Mouse (Mus musculus) right cerebral cortex, adult 2 months (tissue): ENCODE data around the gene Plekha5.

Experiments used
- DNase-seq, 2 experiments: peaks; one replicate each; pipeline ENCODE4 v3.0.0; 2021 to 2022; ENCODE audit warnings: low spot score in 2 of 2

Plekha5 gene

DNA sequence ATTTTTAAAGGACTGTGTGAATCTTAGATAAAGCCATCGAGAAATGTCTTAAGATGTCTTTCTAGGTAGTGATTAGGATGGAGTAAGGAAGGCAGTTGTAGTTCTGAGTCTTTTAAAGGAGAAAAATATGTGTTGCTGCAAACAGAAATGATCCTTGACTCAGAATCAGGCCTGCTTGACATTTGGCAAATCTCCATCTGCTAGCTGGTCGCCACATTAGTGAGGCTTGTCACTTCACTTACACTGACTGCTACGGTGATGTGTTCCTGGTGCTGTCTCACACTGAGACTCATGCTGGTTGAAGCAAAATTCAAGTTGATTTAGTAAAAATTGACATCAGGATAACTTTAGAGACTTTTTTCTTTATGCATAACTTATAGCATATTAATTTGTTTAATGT, 32.0 kb downstream of the Plekha5 start:
- no peak for DNase-seq

GRCm38 (mm10) chr6:140456393-140457163, 32.7 kb downstream of the Plekha5 start:
- no peak for DNase-seq

DNA sequence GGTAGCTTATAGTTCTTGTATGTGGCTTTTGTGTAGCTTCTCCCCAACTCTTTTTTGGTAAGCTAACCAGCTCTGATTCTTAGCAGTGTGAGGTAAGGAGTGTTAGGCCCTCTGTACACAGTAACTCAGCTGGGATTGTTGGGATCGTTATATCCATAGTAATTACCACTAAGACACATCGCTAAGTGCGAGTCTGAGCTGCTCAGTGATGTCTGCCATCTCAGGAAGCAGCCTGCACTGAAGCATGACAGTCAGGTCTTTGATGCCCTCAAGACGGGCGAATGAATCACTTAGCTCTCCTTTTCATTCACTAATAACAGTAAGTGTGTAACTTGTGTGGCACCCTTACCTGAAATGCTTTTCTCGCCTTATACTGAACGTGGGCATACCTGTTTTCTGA, 36.5 kb downstream of the Plekha5 start:
- no peak for DNase-seq

DNA sequence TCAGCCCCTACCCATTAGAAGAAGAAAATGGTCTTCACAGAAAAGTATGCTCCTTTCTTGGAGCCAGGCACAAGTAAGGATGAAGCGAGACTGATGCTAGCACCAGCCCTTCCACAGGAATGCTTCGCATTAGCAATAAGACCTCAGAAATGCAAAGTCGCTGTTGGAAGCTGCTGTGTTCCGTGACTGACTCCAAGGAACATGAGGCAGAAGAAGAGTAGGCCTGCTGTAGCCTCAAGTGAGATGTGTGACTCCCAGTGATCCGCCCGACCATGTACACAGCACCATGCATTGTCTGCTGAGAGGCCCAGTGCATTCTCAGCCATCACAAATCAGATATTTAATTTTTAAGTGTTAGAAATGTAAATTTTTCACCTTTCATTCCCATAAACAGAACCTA, 41.0 kb downstream of the Plekha5 start:
- peak; percentile 38 to 52 for DNase-seq

DNA sequence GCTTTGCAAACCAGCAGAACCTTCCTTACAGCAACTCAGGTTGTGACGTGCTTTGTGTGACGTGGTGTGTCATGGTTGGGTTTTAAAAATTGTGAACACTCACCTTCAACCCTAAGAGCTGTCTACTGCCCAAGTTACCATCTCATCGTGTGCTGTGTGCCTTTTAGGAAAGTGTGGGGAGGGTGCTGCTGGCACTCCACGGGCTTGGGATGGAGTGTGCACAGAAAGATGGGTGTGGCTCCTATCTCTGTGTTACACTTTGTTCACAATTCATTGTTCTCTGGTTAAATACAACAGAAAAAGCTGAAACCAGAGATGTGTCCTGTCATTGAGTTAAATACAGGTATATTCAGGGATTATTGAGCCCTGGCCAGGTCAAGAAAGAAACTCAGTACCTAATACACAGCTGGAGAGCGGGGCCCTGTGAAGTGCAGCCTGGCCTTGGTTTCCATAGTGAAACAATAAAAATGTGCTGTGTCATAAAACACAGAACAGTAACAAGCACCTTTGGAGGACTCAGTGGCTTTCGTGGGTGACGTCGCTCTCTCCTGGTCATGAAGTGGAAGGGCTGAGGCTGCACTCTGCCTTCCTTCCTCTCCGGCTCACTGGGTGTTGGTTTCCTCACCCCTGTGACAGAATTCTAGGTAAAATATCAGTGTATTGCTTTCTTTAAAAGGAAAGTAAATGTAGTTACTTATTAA, 42.2 kb downstream of the Plekha5 start:
- no peak for DNase-seq

DNA sequence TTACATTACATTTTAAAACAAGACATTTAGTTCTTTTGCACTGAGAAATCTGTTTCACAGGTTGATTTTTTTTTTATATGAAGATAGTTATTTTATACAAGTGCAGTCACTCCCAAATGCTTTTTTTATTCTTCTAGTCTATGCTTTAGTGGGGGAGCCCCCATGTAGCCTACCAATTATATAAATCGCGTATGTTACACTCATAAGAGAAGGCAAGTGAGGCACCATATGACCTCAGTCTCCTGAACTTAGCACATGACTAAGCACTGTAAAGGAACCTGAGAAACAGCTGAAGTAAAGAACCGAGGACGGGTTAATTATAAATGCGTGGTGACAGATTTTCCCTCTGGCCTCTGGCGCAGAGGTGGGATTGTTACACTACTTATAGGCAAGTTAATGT, 43.0 kb downstream of the Plekha5 start:
- DNase-seq = peak in 1 of 2 experiments; percentile 42

- no peak for DNase-seq
Observed at GRCm38 (mm10) chr6:140467851-140468250, 44.0 kb downstream of the Plekha5 start.

- no peak for DNase-seq
Observed at GRCm38 (mm10) chr6:140469791-140470190, 45.9 kb downstream of the Plekha5 start.

DNA sequence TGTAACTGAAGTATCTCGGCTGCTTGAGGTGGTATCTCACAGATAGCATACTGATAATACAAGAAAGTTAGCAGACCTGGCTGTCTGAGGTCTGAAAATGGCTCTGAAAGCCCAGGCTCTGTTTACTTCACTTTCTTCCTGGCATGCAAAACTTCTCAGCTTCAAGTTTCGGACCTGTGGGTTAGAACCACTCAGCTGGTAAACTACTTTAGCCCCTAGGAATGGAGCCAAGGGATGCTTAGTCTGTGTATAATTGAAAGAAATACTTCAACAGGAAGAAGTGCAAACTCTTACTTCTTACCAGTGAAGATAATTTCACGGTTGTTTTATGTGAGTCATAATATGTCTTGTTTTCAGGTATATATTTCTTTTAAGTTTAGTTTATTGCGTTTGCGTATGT, 47.9 kb downstream of the Plekha5 start:
- no peak for DNase-seq

DNA sequence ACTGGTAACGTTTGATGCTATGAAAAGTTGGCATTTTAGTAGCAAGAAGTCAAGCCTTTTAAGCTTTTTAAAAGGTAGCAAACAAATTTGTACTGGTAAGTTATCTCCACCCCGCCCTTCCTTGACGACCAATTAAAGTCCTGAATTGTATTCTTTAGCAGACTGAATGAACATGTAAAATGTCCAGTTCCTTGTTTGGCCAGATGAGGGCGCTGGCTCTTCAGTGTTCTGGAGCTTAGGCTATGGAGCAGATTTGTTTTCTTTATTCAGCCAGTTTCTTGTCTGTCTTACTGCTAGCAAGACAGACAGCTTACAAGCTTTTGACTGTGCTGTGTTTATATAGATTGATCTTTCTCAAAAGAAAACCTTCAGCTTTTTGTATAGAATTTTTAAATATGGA, 48.5 kb downstream of the Plekha5 start:
- peak; percentile 77 to 88 for DNase-seq

DNA sequence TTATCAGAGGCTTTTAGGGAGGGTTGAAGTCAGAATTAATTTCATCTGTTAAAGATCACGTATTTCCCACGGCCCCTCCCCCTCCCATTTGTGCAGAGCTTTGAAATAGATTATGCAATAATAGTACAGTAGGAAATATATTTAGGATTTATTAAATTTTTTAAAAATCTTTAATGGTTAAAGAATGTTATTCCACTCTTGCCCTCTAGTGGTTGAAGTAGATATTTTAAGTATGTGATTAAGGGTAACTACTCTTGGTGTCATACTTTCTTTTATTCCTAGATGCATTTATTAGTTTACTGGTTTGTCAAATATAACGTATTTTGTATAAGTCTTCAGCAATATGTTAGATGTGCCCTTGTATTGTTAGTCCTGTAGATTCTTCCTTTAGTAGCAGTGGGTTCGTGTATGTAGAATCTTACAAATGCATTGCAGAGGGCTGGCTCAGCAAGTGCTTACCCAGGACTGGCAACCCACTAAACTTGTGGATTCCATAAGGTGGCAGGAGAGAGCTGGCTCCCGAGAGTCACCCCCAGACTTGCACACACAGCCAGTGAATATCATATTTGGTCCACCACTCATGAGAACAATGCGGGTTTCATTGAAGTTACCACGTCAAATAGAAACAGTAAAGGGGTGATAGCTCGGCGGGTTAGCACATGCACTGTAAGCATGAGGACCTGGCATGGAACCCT, 51.7 kb downstream of the Plekha5 start:
- no peak for DNase-seq

DNA sequence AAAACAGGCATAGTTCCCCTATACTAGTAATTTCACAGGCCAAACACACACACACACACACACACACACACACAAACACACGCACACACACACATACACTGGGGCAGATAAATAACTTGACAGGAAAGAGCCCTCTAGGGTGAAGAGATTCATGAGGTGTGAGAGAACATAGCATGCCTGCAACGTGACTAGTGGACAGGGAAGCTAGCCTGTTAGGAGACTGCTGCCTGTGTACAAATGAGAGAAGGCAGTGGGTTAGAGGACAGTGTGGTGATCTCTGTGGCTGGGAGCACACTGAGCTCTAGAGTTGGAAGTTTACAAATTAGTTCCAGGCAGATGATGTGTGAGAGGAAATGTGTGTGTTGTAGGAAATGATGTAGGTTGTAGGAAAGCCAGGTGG, 53.1 kb downstream of the Plekha5 start:
- no peak for DNase-seq

GRCm38 (mm10) chr6:140478031-140478430, 54.2 kb downstream of the Plekha5 start:
- DNase-seq = no peak

- peak; percentile 72 to 78 for DNase-seq
Observed at GRCm38 (mm10) chr6:140478943-140479342, 55.1 kb downstream of the Plekha5 start.

- no peak for DNase-seq
Observed at GRCm38 (mm10) chr6:140480425-140481081, 56.7 kb downstream of the Plekha5 start.

DNA sequence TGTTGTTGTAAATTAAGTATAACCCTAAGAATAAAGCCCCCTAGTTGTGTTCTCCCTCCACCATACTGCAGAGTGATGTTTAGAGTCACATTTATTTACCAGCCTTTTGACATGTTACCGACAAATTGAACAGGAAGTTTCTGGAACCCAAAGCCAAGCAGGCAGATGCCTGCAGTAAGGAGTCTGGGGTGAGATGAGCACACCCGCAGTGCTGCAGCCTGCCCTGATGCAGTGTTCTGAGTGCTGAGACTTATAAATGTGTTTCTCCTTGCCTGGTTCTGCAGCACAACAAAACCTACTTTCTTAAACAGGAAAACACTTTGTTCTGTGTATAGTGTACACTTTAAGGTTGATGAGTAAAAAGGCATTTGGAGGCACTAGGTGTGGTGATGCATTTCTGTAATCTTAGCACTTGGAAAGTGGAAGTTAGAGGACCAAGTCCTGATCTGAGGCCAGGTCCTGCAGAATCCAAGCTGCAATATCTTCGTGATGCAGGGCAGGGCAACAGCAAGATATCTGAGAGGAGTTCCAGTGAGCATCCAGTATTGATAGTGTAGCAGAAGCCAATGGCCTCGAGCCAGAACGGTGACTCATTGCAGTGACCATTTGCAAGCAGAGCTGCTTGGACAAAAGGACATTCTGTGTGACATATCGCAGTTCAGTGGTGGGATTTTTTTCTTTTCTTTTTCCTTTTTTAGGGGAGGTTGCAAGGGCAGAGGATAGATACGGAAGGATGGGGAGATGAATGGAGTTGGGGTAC, 58.0 kb downstream of the Plekha5 start:
- DNase-seq = peak; percentile 51 to 61

- no peak for DNase-seq
Observed at GRCm38 (mm10) chr6:140484170-140484569, 60.3 kb downstream of the Plekha5 start.

- DNase-seq = no peak
Observed at GRCm38 (mm10) chr6:140485636-140486035, 61.8 kb downstream of the Plekha5 start.

DNA sequence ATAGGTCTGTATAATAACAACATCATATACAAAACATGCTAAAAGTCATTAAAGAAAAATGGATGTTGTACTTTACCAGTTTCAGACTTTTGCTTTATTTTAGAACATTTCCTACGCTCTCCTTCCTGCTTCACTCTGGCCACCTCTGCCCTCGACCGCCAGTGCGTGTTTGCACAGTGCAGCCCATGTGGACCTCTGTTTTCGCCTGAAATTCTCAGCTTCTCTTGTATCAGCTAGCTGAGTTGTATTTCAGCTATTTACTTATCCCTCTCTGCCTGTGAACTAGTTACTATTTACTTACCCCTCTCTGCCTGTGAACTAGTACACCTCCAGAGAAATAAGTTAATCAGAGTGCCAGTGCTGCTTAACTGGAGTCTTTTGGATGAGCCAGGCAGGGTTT, 62.8 kb downstream of the Plekha5 start:
- no peak for DNase-seq

- DNase-seq = no peak
Observed at GRCm38 (mm10) chr6:140487489-140487888, 63.6 kb downstream of the Plekha5 start.

DNA sequence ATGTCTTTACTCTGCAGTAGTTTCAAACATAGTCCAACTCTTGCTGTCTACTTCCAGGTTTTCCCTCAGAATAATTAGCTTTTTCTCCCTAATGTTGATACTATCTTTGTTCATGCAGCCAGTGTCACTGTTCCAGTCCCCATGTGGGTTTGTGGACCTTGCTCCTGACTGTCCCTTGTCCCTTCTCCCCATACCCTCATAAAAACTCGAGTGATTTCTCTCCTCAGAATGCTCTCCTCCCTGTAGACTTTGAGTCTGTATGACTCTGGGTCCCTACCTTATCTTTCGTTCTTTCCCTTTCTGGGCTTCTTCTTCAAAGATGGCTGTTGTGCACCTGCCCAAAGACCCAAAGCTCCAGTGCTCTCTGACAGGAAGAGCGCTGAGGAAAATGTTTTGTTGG, 64.8 kb downstream of the Plekha5 start:
- no peak for DNase-seq
